Mouse (Mus musculus) forebrain, postnatal 0 days (tissue): ENCODE results near the gene Ncdn. TPM values are rescaled to one million over a fixed set of nuclear protein-coding genes. Genes with fewer than 3 reads are reported as not detected.
A peak's percentile ranks its signal among the peaks of the same experiment; 100 is the strongest.

Experiments
- ATAC-seq: fragments of 200-750 bp; cut with Nextera tagmentation; 2 replicates; pipeline ENCODE4 v1.8.0; 2017; ENCODE audit warnings: mild to moderate bottlenecking, moderate library complexity
- DNase-seq: peaks from one replicate; pipeline ENCODE4 v3.0.0-alpha.2; 2015
- H3K27ac ChIP-seq: fragments of 300-500 bp; sonication (generic); 2 replicates; pipeline ENCODE4 v1.5.1; 2014; ENCODE audit warnings: low read depth, mild to moderate bottlenecking, antibody characterized with exemption, low read length, moderate library complexity, mixed read lengths
- H3K27me3 ChIP-seq: fragments of 300-500 bp; sonication (generic); 2 replicates; pipeline ENCODE4 v1.6.1; 2014; ENCODE audit warnings: mild to moderate bottlenecking, low read length, mixed read lengths; ENCODE audit not compliant: insufficient read depth
- H3K36me3 ChIP-seq: fragments of 300-500 bp; sonication (generic); 2 replicates; pipeline ENCODE4 v1.6.1; 2014; ENCODE audit warnings: mild to moderate bottlenecking, moderate library complexity; ENCODE audit not compliant: insufficient read depth
- H3K4me1 ChIP-seq: fragments of 300-500 bp; sonication (generic); 2 replicates; pipeline ENCODE4 v1.6.1; 2014; ENCODE audit warnings: antibody characterized with exemption; ENCODE audit not compliant: insufficient read depth
- H3K4me2 ChIP-seq: fragments of 300-500 bp; sonication (generic); 2 replicates; pipeline ENCODE4 v1.6.1; 2014; ENCODE audit warnings: low read depth, mild to moderate bottlenecking, moderate library complexity
- H3K4me3 ChIP-seq: fragments of 300-500 bp; sonication (generic); 2 replicates; pipeline ENCODE4 v1.5.1; 2014; ENCODE audit warnings: low read depth, low read length, mixed read lengths
- H3K9ac ChIP-seq: fragments of 300-500 bp; sonication (generic); 2 replicates; pipeline ENCODE4 v1.6.1; 2014; ENCODE audit warnings: mild to moderate bottlenecking
- H3K9me3 ChIP-seq: fragments of 300-500 bp; sonication (generic); 2 replicates; pipeline ENCODE4 v1.6.1; 2016; ENCODE audit warnings: low read length
- CTCF ChIP-seq: sonication (generic); IDR thresholded peaks from 2 replicates; pipeline ENCODE4 v1.5.1; 2016; ENCODE audit warnings: antibody characterized with exemption, control low read depth, low read depth
- WGBS: fragments of 180-500 bp; shearing (Covaris S2); extraction: QIAGEN DNeasy Blood & Tissue Kit; methylation state at CpG from one replicate; pipeline ENCODE4 v1.1.7; 2014; 5-methylcytosine and 5-hydroxymethylcytosine counted together
- polyA plus RNA-seq: library from polyadenylated mRNA; unstranded; fragments of >200 nt; fragmentation: Nextera tagmentation; extraction: Ambion mirVana; gene quantifications from 2 replicates; pipeline ENCODE4 v1.2.1, GENCODE M21; 2015
- total RNA-seq: library from RNA; depleted of rRNA; stranded (reverse); fragments of >200 nt; gene quantifications from 2 replicates; pipeline ENCODE4 v1.2.3, GENCODE M21; 2014; rRNA removed

Gene Ncdn
- total RNA-seq = 308 and 339 TPM in 2 replicates
- polyA plus RNA-seq = 205 and 223 TPM in 2 replicates

- 2% methylated on average over 69 of the region's 71 CpGs for WGBS
- peak within 1 kb of the TSS; percentile 96 for H3K4me2 ChIP-seq
- ATAC-seq (peak; percentile 98), DNase-seq (peak; percentile 98)
- H3K36me3 ChIP-seq = peaks cover 16% of the 10 kb centered on the region
- peak within 1 kb of the TSS; percentile 74 for H3K9ac ChIP-seq
- H3K27ac ChIP-seq = peak within 1 kb of the TSS; percentile 94
- H3K27me3 ChIP-seq = no peaks in the 10 kb centered on the region
- peak within 1 kb of the TSS; percentile 69 for H3K4me3 ChIP-seq
- no peak for TF ChIP-seq CTCF
- peaks cover 30% of the 10 kb centered on the region for H3K4me1 ChIP-seq
- H3K9me3 ChIP-seq = no peaks in the 10 kb centered on the region
Measured at GRCm38 (mm10) chr4:126753268-126754230, at the start of gene Ncdn, which contains the start of gene AU040320. Ncdn (minus strand) TSS chr4:126753438. AU040320 (plus strand) TSS chr4:126753544.

DNA sequence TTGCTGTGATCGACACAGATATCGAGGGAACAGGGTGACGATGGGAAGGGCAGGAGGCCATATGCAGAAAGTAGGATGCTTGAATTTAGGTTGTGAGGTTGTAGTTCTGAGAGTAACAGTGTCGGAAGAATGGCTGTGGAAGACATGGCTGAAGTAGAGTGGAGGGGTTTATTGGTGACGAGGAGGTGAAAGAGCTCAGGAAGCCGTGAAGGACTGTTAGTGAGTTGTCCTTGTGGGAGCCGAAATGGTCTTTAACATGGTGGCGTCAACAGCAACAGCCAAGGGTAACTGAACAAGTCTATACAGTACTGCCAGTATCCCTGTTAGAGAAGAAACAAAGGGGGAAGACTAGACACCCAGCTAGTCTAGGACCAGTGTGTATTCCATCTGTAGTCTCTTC lies 48.9 kb upstream of the Ncdn start:
- no peaks in the 10 kb centered on the region for H3K27me3 ChIP-seq
- ATAC-seq = no peak
- H3K4me2 ChIP-seq = no peak overlapping the region
- no peak overlapping the region for H3K27ac ChIP-seq
- no peaks in the 10 kb centered on the region for H3K4me1 ChIP-seq
- no peak overlapping the region for H3K4me3 ChIP-seq
- no peak overlapping the region for H3K9ac ChIP-seq
- no peaks in the 10 kb centered on the region for H3K9me3 ChIP-seq
- no peak for DNase-seq
- no peak for TF ChIP-seq CTCF
- WGBS = 93% methylated on average over 8 of the region's 8 CpGs
- no peaks in the 10 kb centered on the region for H3K36me3 ChIP-seq

DNA sequence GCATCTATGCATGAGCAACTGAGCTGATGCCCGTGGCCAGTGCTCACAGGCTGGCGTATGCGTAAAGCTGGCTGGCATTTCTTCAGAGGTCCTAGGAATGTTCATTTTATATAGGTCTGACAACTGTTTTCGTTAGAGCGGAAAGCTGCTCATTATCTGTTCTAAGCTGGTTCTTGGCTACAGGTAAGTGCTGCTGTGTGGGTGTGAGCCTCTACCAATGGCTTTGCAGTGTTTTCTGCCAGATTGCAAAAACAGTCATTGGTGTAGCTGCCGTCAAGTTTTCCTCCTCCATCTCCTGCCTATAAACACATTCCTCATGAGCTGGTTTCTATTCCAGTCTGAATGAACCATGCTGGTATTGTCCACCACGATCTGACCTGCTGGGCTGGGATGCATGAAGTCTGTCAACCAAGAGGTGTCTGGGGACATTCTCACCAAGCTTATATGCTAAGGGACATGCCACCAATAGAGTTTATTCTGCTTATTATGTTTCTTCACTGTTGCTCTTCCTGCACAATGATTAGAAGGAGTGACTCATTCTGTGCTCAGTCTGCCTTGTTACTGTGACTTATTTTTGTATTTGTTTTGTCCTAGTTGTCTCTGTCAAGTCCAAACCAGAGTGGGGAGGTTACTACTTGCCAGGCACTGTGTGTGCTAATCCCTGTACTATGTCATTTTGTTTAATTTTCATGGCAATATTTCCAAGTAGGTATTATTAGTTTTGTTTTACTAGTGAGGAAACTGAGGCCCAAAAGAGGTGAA lies 39.3 kb upstream of the Ncdn start:
- no peak for TF ChIP-seq CTCF
- no peaks in the 10 kb centered on the region for H3K9me3 ChIP-seq
- H3K9ac ChIP-seq = no peak overlapping the region
- WGBS = 86% methylated on average over 7 of the region's 7 CpGs
- no peak overlapping the region for H3K4me3 ChIP-seq
- H3K4me2 ChIP-seq = no peak overlapping the region
- ATAC-seq (no peak), DNase-seq (no peak)
- no peaks in the 10 kb centered on the region for H3K4me1 ChIP-seq
- H3K27me3 ChIP-seq = no peaks in the 10 kb centered on the region
- H3K36me3 ChIP-seq = peaks cover 31% of the 10 kb centered on the region
- H3K27ac ChIP-seq = no peak overlapping the region

- Histone ChIP-seq H3K27me3 (no peaks in the 10 kb centered on the region), H3K4me3 (no peak overlapping the region), H3K4me1 (peaks cover 33% of the 10 kb centered on the region), H3K36me3 (no peaks in the 10 kb centered on the region), H3K9ac (no peak overlapping the region), H3K9me3 (no peaks in the 10 kb centered on the region), H3K27ac (peak overlapping the region; percentile 37), H3K4me2 (no peak overlapping the region)
- 44% methylated on average over 8 of the region's 8 CpGs for WGBS
- peak; percentile 65 for DNase-seq
- ATAC-seq = peak; percentile 47
- no peak for TF ChIP-seq CTCF
Measured at GRCm38 (mm10) chr4:126782996-126783395, 29.8 kb upstream of the Ncdn start.

- 54% methylated on average over 8 of the region's 8 CpGs for WGBS
- no peak for DNase-seq
- ATAC-seq = no peak
Measured at GRCm38 (mm10) chr4:126782512-126782911, 29.3 kb upstream of the Ncdn start.

GRCm38 (mm10) chr4:126781871-126782270 lies 28.6 kb upstream of the Ncdn start:
- Histone ChIP-seq H3K4me3 (no peak overlapping the region), H3K27me3 (no peaks in the 10 kb centered on the region), H3K9ac (no peak overlapping the region), H3K27ac (no peak overlapping the region), H3K9me3 (no peaks in the 10 kb centered on the region), H3K4me2 (no peak overlapping the region), H3K36me3 (no peaks in the 10 kb centered on the region), H3K4me1 (peaks cover 39% of the 10 kb centered on the region)
- TF ChIP-seq CTCF = no peak
- DNase-seq = no peak
- no peak for ATAC-seq
- WGBS = 17% methylated on average over 3 of the region's 3 CpGs

More at GRCm38 (mm10) chr4:126782512-126782911, 29.3 kb upstream of the Ncdn start:
- TF ChIP-seq CTCF = no peak
- no peaks in the 10 kb centered on the region for H3K9me3 ChIP-seq
- H3K27ac ChIP-seq = peak overlapping the region; percentile 40; the same call in 1 of the 2 replicates
- no peak overlapping the region for H3K9ac ChIP-seq
- H3K4me2 ChIP-seq = no peak overlapping the region
- peaks cover 38% of the 10 kb centered on the region for H3K4me1 ChIP-seq
- H3K4me3 ChIP-seq = no peak overlapping the region
- H3K27me3 ChIP-seq = no peaks in the 10 kb centered on the region
- no peaks in the 10 kb centered on the region for H3K36me3 ChIP-seq
